Mouse (Mus musculus) ES-E14 (cell line): ENCODE results near the gene Mrps12.

Source experiments
- CHD2 ChIP-seq: IDR thresholded peaks from 2 replicates; pipeline ENCODE4 v1.6.1; 2014; ENCODE audit warnings: mild to moderate bottlenecking, low read depth, low read length, inconsistent platforms
- MAFK ChIP-seq: IDR thresholded peaks from 2 replicates; pipeline ENCODE4 v1.6.1; 2014; ENCODE audit warnings: mild to moderate bottlenecking, low read depth, low read length, inconsistent platforms; ENCODE audit not compliant: insufficient read depth
- ZC3H11A ChIP-seq: IDR thresholded peaks from 2 replicates; pipeline ENCODE4 v1.6.1; 2012; ENCODE audit warnings: low read depth, mild to moderate bottlenecking, inconsistent platforms, low read length, borderline replicate concordance

- TF ChIP-seq CHD2 = no peak
- TF ChIP-seq ZC3H11A = no peak
- TF ChIP-seq MAFK = no peak
Measured at GRCm38 (mm10) chr7:28733211-28733610, 8.4 kb downstream of the Mrps12 start.
